8 mouse cellular contexts compared by ENCODE assay signal in the genomic region with DNA sequence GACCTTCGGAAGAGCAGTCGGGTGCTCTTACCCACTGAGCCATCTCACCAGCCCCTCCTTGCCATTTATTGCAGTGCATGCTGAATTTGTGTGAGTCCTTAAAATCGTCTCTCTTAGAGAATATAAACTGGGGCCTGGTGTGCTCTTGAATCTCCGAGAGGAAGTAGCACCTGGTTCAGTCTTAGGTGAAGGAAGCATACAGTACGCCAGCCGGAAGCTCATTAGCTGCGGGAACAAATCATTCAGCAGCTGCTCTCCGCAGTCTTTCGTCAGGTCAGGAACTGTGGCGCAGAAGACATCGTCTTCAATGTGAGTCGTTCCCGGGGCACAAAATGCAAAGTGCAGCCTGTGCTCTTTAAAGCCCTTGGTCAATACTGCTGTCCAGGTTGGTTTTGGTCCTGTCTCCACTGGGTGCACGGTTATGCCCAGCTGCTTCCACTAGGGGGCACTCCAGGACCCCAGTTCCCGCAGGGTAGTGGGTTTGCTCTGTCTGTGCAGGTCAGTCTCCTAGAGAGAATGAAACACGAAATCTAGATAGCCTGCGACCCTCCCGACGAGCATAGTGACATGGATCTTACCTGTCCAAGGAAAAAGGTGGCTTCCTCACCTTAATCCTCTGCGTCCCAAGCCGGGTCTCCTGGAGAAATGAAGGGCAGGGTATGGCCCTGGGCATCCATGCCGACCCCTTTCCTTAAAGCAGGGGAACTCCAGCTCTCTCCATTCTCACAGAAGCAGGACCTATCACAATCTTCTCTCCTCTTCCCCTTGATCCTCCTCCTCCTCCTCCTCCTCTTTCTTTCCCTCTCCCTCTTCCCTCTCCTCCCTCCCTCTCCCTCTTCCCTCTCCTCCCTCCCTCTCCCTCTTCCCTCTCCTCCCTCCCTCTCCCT. TPM values are rescaled to one million over a fixed set of nuclear protein-coding genes. Genes with fewer than 3 reads are reported as not detected.
DNase-seq lines count a peak whose midpoint lies in the region; ATAC-seq and TF ChIP-seq lines count a peak whose summit lies in the region.

No protein-coding gene starts in this region.

- H3K27ac ChIP-seq in forebrain, embryonic 11.5 days (ENCODE audit: low read depth, low read length) = no peak overlapping the region
- no peak overlapping the region for H3K27ac ChIP-seq in heart, embryonic 16.5 days (ENCODE audit: low read length)
- no peak overlapping the region for H3K27ac ChIP-seq in liver, embryonic 14.5 days
- H3K27ac ChIP-seq in neural tube, embryonic 13.5 days (replicated peaks) = no peak overlapping the region
- no peak overlapping the region for H3K27ac ChIP-seq in testis, adult 2 months (ENCODE audit: control insufficient read depth, insufficient read depth, low read depth, low read length)

- H3K4me2 ChIP-seq in forebrain, embryonic 11.5 days (ENCODE audit: low read depth, low read length, severe bottlenecking) = peak overlapping the region; percentile 18; the same call in 1 of the 2 replicates
- peak overlapping the region; percentile 31; the same call in 1 of the 2 replicates for H3K4me2 ChIP-seq in heart, embryonic 16.5 days (ENCODE audit: low read depth, low read length)
- H3K4me2 ChIP-seq in liver, embryonic 14.5 days (ENCODE audit: low read depth) = peak overlapping the region; percentile 32
- H3K4me2 ChIP-seq in neural tube, embryonic 13.5 days = peak overlapping the region; percentile 39

- ATAC-seq in forebrain, embryonic 11.5 days (replicated peaks; ENCODE audit: low FRiP score) = peak; percentile 88
- ATAC-seq in heart, embryonic 16.5 days (replicated peaks; ENCODE audit: extremely low read depth, insufficient read depth, low FRiP score) = peak; percentile 77
- peak; percentile 68; the same call in 1 of the 2 replicates for ATAC-seq in liver, embryonic 14.5 days (ENCODE audit: insufficient read depth)
- peak; percentile 92 for ATAC-seq in neural tube, embryonic 13.5 days (ENCODE audit: low read depth)

- peak; percentile 96 for TF ChIP-seq CTCF in liver, embryonic 14.5 days (IDR thresholded peaks at IDR 0.05; ENCODE audit: low read depth)
- TF ChIP-seq CTCF in testis, adult 2 months (IDR thresholded peaks at IDR 0.05; ENCODE audit: control insufficient read depth, insufficient read depth, insufficient replicate concordance, low read depth, low read length) = peak; percentile 95

- no peak for TF ChIP-seq POLR2A in testis, adult 2 months (IDR thresholded peaks at IDR 0.05; ENCODE audit: control insufficient read depth, low read depth, low read length)

- WGBS in forebrain, embryonic 11.5 days = 28% methylated on average over 22 of the region's 22 CpGs
- WGBS in heart, embryonic 16.5 days = 23% methylated on average over 22 of the region's 22 CpGs
- WGBS in liver, embryonic 14.5 days (ENCODE audit: insufficient replicate concordance) = 21% methylated on average over 22 of the region's 22 CpGs
- 27% methylated on average over 22 of the region's 22 CpGs for WGBS in neural tube, embryonic 13.5 days

- no peak overlapping the region for H3K4me3 ChIP-seq in forebrain, embryonic 11.5 days (ENCODE audit: low read depth, low read length)
- H3K4me3 ChIP-seq in heart, embryonic 16.5 days (ENCODE audit: low read length) = no peak overlapping the region
- no peak overlapping the region for H3K4me3 ChIP-seq in liver, embryonic 14.5 days (ENCODE audit: insufficient read depth in 1 of 2, low read depth in 2 of 2, low read length in 2 of 2)
- H3K4me3 ChIP-seq in neural tube, embryonic 13.5 days = no peak overlapping the region
- H3K4me3 ChIP-seq in testis, adult 2 months (ENCODE audit: control insufficient read depth, low read depth, low read length) = peak overlapping the region; percentile 39

- no peaks in the 10 kb centered on the region for H3K27me3 ChIP-seq in forebrain, embryonic 11.5 days (ENCODE audit: control insufficient read depth, insufficient read depth, low read length)
- H3K27me3 ChIP-seq in heart, embryonic 16.5 days (ENCODE audit: control insufficient read depth, insufficient read depth, low read length) = no peaks in the 10 kb centered on the region
- H3K27me3 ChIP-seq in liver, embryonic 14.5 days (ENCODE audit: control insufficient read depth, insufficient read depth, low read length) = no peaks in the 10 kb centered on the region
- no peaks in the 10 kb centered on the region for H3K27me3 ChIP-seq in neural tube, embryonic 13.5 days
- H3K27me3 ChIP-seq in testis, adult 2 months (ENCODE audit: control insufficient read depth, insufficient read depth, low read length) = no peaks in the 10 kb centered on the region

- DNase-seq in CD8-positive naive resting alpha-beta T cell, adult 2 months (ENCODE audit: low read depth in 2 of 2, low spot score in 2 of 2) = peak; percentile 59 to 69
- peak; percentile 58 for DNase-seq in c-Kit-positive CD71-negative TER-119-negative erythroid progenitor cells, embryonic 14.5 days (ENCODE audit: low read depth)
- DNase-seq in forebrain, embryonic 11.5 days (ENCODE audit: low spot score) = peak; percentile 93
- DNase-seq in kidney, postnatal 36 days = peak; percentile 83 to 89
- peak; percentile 16 to 37 (median 20) for DNase-seq in liver, embryonic 14.5 days (ENCODE audit: low read depth in 3 of 3, low spot score in 3 of 3)

- no peaks in the 10 kb centered on the region for H3K4me1 ChIP-seq in forebrain, embryonic 11.5 days (replicated peaks; ENCODE audit: control insufficient read depth, insufficient read depth, low read length)
- no peaks in the 10 kb centered on the region for H3K4me1 ChIP-seq in heart, embryonic 16.5 days (ENCODE audit: control insufficient read depth, insufficient read depth, low read length)
- H3K4me1 ChIP-seq in liver, embryonic 14.5 days (replicated peaks; ENCODE audit: control insufficient read depth in 2 of 2, insufficient read depth in 2 of 2, low read length in 1 of 2) = peaks cover 0 to 9% of the 10 kb centered on the region in 2 experiments; a peak in 3 of 4 replicates
- H3K4me1 ChIP-seq in neural tube, embryonic 13.5 days (replicated peaks) = no peaks in the 10 kb centered on the region
- no peaks in the 10 kb centered on the region for H3K4me1 ChIP-seq in testis, adult 2 months (ENCODE audit: control insufficient read depth, insufficient read depth, low read length)

- no peaks in the 10 kb centered on the region for H3K36me3 ChIP-seq in forebrain, embryonic 11.5 days (ENCODE audit: control insufficient read depth, insufficient read depth, low read length)
- no peaks in the 10 kb centered on the region for H3K36me3 ChIP-seq in heart, embryonic 16.5 days (ENCODE audit: control insufficient read depth, insufficient read depth)
- H3K36me3 ChIP-seq in liver, embryonic 14.5 days (replicated peaks; ENCODE audit: control insufficient read depth, insufficient read depth, low read depth) = no peaks in the 10 kb centered on the region
- no peaks in the 10 kb centered on the region for H3K36me3 ChIP-seq in neural tube, embryonic 13.5 days
- no peaks in the 10 kb centered on the region for H3K36me3 ChIP-seq in testis, adult 2 months (ENCODE audit: control insufficient read depth, insufficient read depth, low read length)

- H3K9me3 ChIP-seq in forebrain, embryonic 11.5 days (ENCODE audit: control insufficient read depth, low read length) = no peaks in the 10 kb centered on the region
- H3K9me3 ChIP-seq in heart, embryonic 16.5 days (replicated peaks; ENCODE audit: control insufficient read depth, low read length) = no peaks in the 10 kb centered on the region
- no peaks in the 10 kb centered on the region for H3K9me3 ChIP-seq in liver, embryonic 14.5 days (ENCODE audit: control insufficient read depth, low read length)
- no peaks in the 10 kb centered on the region for H3K9me3 ChIP-seq in neural tube, embryonic 13.5 days

- no peak for TF ChIP-seq EP300 in liver, embryonic 14.5 days (IDR thresholded peaks at IDR 0.05; ENCODE audit: low read depth)

- H3K9ac ChIP-seq in forebrain, embryonic 11.5 days (ENCODE audit: low read length) = no peak overlapping the region
- H3K9ac ChIP-seq in heart, embryonic 16.5 days (ENCODE audit: low read length) = no peak overlapping the region
- H3K9ac ChIP-seq in liver, embryonic 14.5 days (replicated peaks) = no peak overlapping the region
- 0 out of 2 replicates have a peak overlapping the region, but pooled peaks have one; percentile 38 for H3K9ac ChIP-seq in neural tube, embryonic 13.5 days

RNA-seq across cellular contexts. Expression of a gene that starts 18.0 kb away (rescaled TPM):
- polyA plus RNA-seq in forebrain, embryonic 11.5 days (2014; fragmentation: Nextera tagmentation; extraction: Ambion mirVana) = 2.2 and 2.6 TPM in 2 replicates
- 0.46 and 0.76 TPM in 2 replicates for polyA plus RNA-seq in heart, embryonic 16.5 days (2015; fragmentation: Nextera tagmentation; extraction: Ambion mirVana)
- polyA plus RNA-seq in liver, embryonic 14.5 days (2012; rRNA removed) = not detected in 2 replicates
- polyA plus RNA-seq in liver, embryonic 14.5 days (2014; fragmentation: Nextera tagmentation; extraction: Ambion mirVana) = not detected in 2 replicates
- polyA plus RNA-seq in neural tube, embryonic 13.5 days (2015; fragmentation: Nextera tagmentation; extraction: Ambion mirVana) = 1.2 and 1.9 TPM in 2 replicates
- polyA plus RNA-seq in testis, adult 2 months (2012; rRNA removed) = 418 and 483 TPM in 2 replicates

RNA-seq across cellular contexts. Expression of a gene that starts 32.5 kb away (rescaled TPM):
- polyA plus RNA-seq in forebrain, embryonic 11.5 days (2014; fragmentation: Nextera tagmentation; extraction: Ambion mirVana) = 138 and 141 TPM in 2 replicates
- 100 and 104 TPM in 2 replicates for polyA plus RNA-seq in heart, embryonic 16.5 days (2015; fragmentation: Nextera tagmentation; extraction: Ambion mirVana)
- polyA plus RNA-seq in liver, embryonic 14.5 days (2012; rRNA removed) = 18.9 and 34.8 TPM in 2 replicates
- polyA plus RNA-seq in liver, embryonic 14.5 days (2014; fragmentation: Nextera tagmentation; extraction: Ambion mirVana) = 54.9 and 59.7 TPM in 2 replicates
- polyA plus RNA-seq in neural tube, embryonic 13.5 days (2015; fragmentation: Nextera tagmentation; extraction: Ambion mirVana) = 108 and 115 TPM in 2 replicates
- polyA plus RNA-seq in testis, adult 2 months (2012; rRNA removed) = 127 and 132 TPM in 2 replicates

RNA-seq across cellular contexts. Expression of a gene that starts 41.7 kb away (rescaled TPM):
- 0.23 TPM in 1 of 2 replicates, not detected in the other for polyA plus RNA-seq in forebrain, embryonic 11.5 days (2014; fragmentation: Nextera tagmentation; extraction: Ambion mirVana)
- 1.1 and 1.6 TPM in 2 replicates for polyA plus RNA-seq in heart, embryonic 16.5 days (2015; fragmentation: Nextera tagmentation; extraction: Ambion mirVana)
- not detected in 2 replicates for polyA plus RNA-seq in liver, embryonic 14.5 days (2012; rRNA removed)
- not detected in 2 replicates for polyA plus RNA-seq in liver, embryonic 14.5 days (2014; fragmentation: Nextera tagmentation; extraction: Ambion mirVana)
- 0.57 and 1.7 TPM in 2 replicates for polyA plus RNA-seq in neural tube, embryonic 13.5 days (2015; fragmentation: Nextera tagmentation; extraction: Ambion mirVana)
- polyA plus RNA-seq in testis, adult 2 months (2012; rRNA removed) = not detected in 2 replicates

RNA-seq across cellular contexts. Expression of a gene that starts 55.8 kb away (rescaled TPM):
- 0.07 TPM in 1 of 2 replicates, not detected in the other for polyA plus RNA-seq in forebrain, embryonic 11.5 days (2014; fragmentation: Nextera tagmentation; extraction: Ambion mirVana)
- 0.05 and 0.13 TPM in 2 replicates for polyA plus RNA-seq in heart, embryonic 16.5 days (2015; fragmentation: Nextera tagmentation; extraction: Ambion mirVana)
- not detected in 2 replicates for polyA plus RNA-seq in liver, embryonic 14.5 days (2012; rRNA removed)
- not detected in 2 replicates for polyA plus RNA-seq in liver, embryonic 14.5 days (2014; fragmentation: Nextera tagmentation; extraction: Ambion mirVana)
- 0.31 and 0.62 TPM in 2 replicates for polyA plus RNA-seq in neural tube, embryonic 13.5 days (2015; fragmentation: Nextera tagmentation; extraction: Ambion mirVana)
- polyA plus RNA-seq in testis, adult 2 months (2012; rRNA removed) = 0.02 and 0.08 TPM in 2 replicates

Comparison
In these comparisons a context has a peak if more than half of its experiments do, and no peak if none do; other contexts are left out.
1. DNase-seq: peak in every context shown above with its lines; median percentile 93 in forebrain, embryonic 11.5 days; 86 in kidney, postnatal 36 days; 64 in CD8-positive naive resting alpha-beta T cell, adult 2 months; 58 in c-Kit-positive CD71-negative TER-119-negative erythroid progenitor cells, embryonic 14.5 days; 20 in liver, embryonic 14.5 days.
2. RNA of a gene that starts 18.0 kb away (polyA plus RNA-seq): 418 to 483 TPM in testis, adult 2 months; 2.2 to 2.6 TPM in forebrain, embryonic 11.5 days, 1.2 to 1.9 TPM in neural tube, embryonic 13.5 days, 0.46 to 0.76 TPM in heart, embryonic 16.5 days and not detected in liver, embryonic 14.5 days; every median in the first group is over 100 times any median in the second.
3. Peak in every context shown above with its lines, with median percentiles within 50 percentile points of each other: ATAC-seq and H3K4me2 ChIP-seq.